Mouse (Mus musculus) E14TG2a.4 (cell line): ENCODE data around the gene Prf1.

Experiments used
- CTCF ChIP-seq: conservative IDR thresholded peaks from 2 replicates; pipeline ENCODE4 v1.5.1; 2014; ENCODE audit warnings: low read length
- POU5F1 ChIP-seq: IDR thresholded peaks from 2 replicates; pipeline ENCODE4 v1.6.1; 2014; ENCODE audit warnings: low read length, borderline replicate concordance

- TF ChIP-seq CTCF (no peak), POU5F1 (no peak)
Observed at GRCm38 (mm10) chr10:61249951-61250350, 47.7 kb upstream of the Prf1 start.
